Mouse (Mus musculus) cortical plate, adult 2 months (tissue): Measurements from ENCODE around the gene 9630041A04Rik. TPM values are rescaled to one million over a fixed set of nuclear protein-coding genes. Genes with fewer than 3 reads are reported as not detected.

ENCODE experiments used
- H3K27ac ChIP-seq: fragments of 200-500 bp; 2 replicates; pipeline ENCODE4 v1.5.1; 2012; ENCODE audit warnings: low read length, control low read depth, inconsistent platforms; ENCODE audit not compliant: insufficient read depth
- H3K4me1 ChIP-seq: fragments of 200-500 bp; 2 replicates; pipeline ENCODE4 v1.6.1; 2011; ENCODE audit warnings: low read length; ENCODE audit not compliant: control insufficient read depth, insufficient read depth
- H3K4me3 ChIP-seq: fragments of 200-500 bp; 2 replicates; pipeline ENCODE4 v1.5.1; 2011; ENCODE audit warnings: mild to moderate bottlenecking, low read length, control low read depth; ENCODE audit not compliant: insufficient read depth
- CTCF ChIP-seq: fragments of 200-500 bp; IDR thresholded peaks from 2 replicates; pipeline ENCODE4 v1.5.1; 2011; ENCODE audit warnings: mild to moderate bottlenecking, control low read depth, low read length; ENCODE audit not compliant: insufficient read depth; ENCODE audit errors: extremely low read depth
- POLR2A ChIP-seq: fragments of 200-500 bp; IDR thresholded peaks from 2 replicates; pipeline ENCODE4 v1.6.1; 2011; ENCODE audit warnings: mild to moderate bottlenecking, low read length, control low read depth; ENCODE audit not compliant: insufficient read depth; ENCODE audit errors: extremely low read depth
- polyA plus RNA-seq: library from polyadenylated mRNA; depleted of rRNA; stranded (reverse); fragments of >200 nt; gene quantifications from 2 replicates; pipeline ENCODE4 v1.2.3, GENCODE M21; 2012

9630041A04Rik gene
- polyA plus RNA-seq, 1 experiment, result not detected

DNA sequence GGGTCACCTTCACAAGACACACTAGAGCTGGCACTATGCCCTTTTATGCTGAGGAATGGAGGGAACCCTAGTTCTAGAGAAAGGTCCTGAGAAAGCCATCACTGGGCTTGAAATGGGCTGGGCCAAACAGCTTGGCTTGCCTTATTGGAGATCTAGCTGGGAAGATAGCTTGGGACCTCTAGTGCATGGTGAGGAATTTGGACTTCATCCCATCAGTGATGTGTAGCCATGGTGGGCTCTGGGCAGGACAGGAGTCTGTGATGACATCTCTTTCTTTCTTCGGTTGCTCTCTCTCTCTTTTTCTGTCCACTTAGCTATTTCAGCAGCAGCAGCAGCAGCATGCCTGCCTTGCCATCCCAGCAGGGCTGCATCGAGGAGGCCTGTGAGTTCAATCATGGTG lies 53.4 kb downstream of the 9630041A04Rik start:
- peaks cover 2% of the 10 kb centered on the region; the same call in 1 of the 2 replicates for H3K4me1 ChIP-seq
- H3K4me3 ChIP-seq, result no peak overlapping the region
- no peak overlapping the region for H3K27ac ChIP-seq
- TF ChIP-seq POLR2A, result no peak
- TF ChIP-seq CTCF, result no peak

DNA sequence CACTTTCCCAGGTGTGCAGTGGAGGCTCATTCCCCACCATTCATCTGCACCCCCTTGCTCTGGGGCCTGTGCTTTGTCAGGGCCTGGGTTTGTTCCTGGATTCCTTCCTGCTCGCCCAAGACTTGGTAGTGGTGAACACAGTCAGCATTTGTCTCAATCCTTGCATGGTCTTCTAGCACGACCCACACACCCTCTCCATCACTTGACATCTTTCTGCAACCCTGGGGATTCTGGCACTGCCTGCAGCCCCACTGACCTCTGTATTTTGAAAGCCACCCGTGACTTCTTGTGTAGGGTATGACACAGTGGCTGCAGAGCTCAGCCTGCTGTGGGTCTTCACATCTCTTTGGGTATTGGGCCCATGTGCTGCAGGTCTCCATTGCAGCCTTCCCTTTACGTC lies 57.1 kb downstream of the 9630041A04Rik start:
- Histone ChIP-seq H3K4me1 (peaks cover 2% of the 10 kb centered on the region; the same call in 1 of the 2 replicates), H3K27ac (no peak overlapping the region), H3K4me3 (no peak overlapping the region)
- TF ChIP-seq POLR2A (no peak), CTCF (no peak)

DNA sequence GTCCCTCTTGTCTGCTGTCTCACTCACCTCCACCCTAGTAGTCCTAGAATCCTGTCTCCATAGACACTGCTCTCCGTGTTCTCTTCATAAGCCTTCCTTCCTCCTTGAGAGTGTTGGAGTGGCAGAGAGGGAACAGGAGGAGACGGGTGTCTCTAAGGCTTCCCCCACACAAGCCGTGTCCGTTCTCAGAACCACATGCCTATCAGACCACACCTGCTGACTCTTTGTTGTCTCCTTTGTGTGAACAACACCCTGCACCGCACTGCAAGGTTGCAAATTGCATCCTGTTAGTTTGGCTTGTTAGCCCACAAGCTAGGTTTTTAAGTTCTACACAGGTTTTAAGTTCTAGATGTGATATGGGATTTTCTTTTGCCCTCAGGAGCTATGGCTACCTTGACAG lies 57.7 kb downstream of the 9630041A04Rik start:
- peaks cover 2% of the 10 kb centered on the region; the same call in 1 of the 2 replicates for H3K4me1 ChIP-seq
- H3K27ac ChIP-seq, result no peak overlapping the region
- no peak for TF ChIP-seq CTCF
- no peak for TF ChIP-seq POLR2A
- no peak overlapping the region for H3K4me3 ChIP-seq

DNA sequence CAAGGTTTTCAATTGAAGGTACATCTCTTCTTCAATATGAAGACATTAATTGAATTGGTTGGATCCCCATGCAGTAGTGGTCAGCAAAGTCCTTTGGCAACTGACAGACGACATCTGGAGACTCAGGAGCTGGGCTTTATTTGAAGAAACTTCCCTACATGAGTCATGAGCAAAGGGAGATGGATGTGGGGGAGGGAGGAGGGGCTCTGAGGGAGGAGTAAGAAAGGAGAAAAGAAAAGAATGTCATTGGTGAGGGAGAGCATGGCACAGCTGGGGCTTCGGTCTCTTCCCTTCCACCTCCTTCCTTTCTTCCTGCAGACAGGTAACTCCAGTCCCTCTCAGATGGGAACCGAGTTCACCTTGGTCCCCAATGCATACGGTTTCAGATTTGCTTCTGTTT lies 61.2 kb downstream of the 9630041A04Rik start:
- TF ChIP-seq CTCF (no peak), POLR2A (no peak)
- Histone ChIP-seq H3K4me1 (peaks cover 2% of the 10 kb centered on the region; the same call in 1 of the 2 replicates), H3K4me3 (no peak overlapping the region), H3K27ac (no peak overlapping the region)

DNA sequence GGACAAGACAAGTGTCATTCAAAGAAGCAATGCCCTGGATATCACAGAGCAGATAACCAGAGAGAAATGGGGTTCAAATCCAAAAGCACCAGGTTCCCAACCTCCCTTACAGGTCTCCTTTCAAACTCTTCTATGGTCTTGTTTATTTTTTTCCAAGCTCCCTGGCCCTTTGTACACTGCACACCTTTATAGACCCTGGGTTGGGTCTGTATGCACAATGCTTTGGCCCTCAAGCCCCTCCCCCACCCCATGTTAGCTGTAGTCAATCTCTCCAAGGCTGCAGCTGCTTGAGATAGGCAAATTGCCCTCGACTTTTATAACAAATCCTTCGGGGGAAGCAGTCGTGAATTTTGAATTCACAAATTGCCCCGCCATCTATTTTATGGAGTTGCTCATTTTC lies 63.2 kb downstream of the 9630041A04Rik start:
- Histone ChIP-seq H3K4me1 (no peaks in the 10 kb centered on the region), H3K4me3 (no peak overlapping the region), H3K27ac (no peak overlapping the region)
- no peak for TF ChIP-seq CTCF
- no peak for TF ChIP-seq POLR2A

DNA sequence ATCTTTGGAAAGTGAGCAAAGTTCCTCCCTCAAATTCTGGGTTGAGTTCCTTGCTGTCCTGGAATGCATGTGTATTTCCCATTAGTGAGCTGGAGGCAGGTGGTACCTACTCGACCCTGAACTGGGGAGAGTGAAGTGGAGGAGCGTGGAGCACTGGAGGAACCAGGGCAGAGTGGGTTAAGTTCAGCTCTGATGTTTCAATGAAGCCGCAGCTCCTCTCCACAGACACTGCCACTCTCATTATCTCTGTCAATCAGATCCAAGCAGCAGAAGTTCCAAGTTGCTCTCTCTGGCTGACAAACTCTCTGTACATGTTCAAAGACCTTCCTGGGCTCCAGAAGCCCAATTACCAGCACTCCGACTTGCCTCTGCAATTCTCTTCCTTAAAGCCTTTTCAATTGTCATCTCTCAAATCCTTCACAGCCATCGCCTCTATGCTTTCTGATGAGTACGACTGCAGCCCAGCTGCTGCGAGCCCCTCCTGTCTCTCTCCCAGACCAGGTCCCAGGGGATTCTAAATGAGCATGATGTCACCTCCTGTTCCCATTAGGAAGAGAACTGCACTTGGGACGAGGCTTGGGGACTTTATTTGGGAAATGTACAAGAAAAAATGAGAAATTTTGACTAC lies 72.4 kb downstream of the 9630041A04Rik start:
- no peak for TF ChIP-seq POLR2A
- no peak for TF ChIP-seq CTCF
- no peak overlapping the region for H3K27ac ChIP-seq
- H3K4me1 ChIP-seq, result no peaks in the 10 kb centered on the region

DNA sequence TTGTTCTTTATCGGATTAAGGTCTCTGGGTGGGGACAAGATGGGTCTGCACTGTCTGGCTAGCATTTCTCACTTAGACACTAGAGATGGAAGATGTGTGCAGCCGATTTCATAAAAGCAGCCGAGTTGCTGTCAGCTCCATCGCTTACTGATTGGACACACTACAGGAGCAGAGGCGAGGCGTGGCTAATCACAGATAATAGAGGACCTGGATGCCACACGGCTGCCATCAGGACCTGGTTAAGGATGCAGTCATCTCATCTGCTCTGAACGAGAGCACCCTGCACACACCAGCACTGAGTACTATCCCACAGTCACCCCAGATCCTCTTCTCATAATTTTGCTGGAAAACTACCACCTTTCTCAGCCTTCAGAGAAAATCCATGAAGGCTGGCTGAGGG lies 73.2 kb downstream of the 9630041A04Rik start:
- TF ChIP-seq CTCF (no peak), POLR2A (no peak)
- Histone ChIP-seq H3K4me3 (no peak overlapping the region), H3K27ac (no peak overlapping the region), H3K4me1 (no peaks in the 10 kb centered on the region)

More for the DNA sequence above, 72.4 kb downstream of the 9630041A04Rik start:
- no peak overlapping the region for H3K4me3 ChIP-seq

DNA sequence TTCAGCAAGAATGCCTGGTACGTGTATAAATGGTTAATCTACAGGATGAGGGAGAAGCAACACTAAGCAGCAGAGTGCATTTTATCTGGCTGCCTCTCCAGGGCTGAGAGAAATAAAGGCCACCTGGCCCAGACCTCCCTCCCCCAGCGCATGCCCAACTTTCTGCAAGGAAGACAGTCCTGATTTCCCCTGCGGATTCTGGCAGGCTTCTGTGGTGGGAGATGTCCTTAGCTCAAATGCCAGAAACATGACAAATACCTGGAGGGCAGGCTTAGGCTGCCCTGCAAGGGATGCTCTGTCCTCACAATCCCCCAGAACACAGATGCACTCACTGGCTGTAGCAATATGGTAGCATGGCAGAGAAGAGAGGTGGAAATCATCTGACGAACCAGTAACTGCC lies 76.4 kb downstream of the 9630041A04Rik start:
- TF ChIP-seq CTCF (no peak), POLR2A (no peak)
- no peak overlapping the region for H3K27ac ChIP-seq
- no peaks in the 10 kb centered on the region; the same call in 1 of the 2 replicates for H3K4me1 ChIP-seq
- H3K4me3 ChIP-seq, result no peak overlapping the region

DNA sequence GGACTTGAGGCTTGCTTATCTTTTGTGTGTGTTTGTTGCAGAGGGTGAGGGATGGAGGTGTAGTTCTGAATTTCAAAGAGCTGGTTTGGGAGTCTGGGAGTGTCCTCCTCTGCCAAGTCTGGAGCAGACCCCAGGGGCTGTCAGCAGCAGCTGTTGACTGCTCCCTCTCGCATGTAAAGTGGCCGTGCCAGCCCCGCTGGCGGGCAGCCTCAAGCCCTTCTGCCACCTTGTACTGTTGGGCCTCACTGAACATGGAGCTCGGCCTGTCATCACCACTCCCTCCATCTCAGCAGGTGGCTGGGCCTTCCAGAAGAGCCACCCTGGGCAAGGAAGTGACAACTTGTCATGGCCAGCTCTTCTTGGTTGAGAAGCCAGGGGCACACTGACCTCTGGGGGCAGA lies 77.4 kb downstream of the 9630041A04Rik start:
- TF ChIP-seq CTCF (no peak), POLR2A (no peak)

DNA sequence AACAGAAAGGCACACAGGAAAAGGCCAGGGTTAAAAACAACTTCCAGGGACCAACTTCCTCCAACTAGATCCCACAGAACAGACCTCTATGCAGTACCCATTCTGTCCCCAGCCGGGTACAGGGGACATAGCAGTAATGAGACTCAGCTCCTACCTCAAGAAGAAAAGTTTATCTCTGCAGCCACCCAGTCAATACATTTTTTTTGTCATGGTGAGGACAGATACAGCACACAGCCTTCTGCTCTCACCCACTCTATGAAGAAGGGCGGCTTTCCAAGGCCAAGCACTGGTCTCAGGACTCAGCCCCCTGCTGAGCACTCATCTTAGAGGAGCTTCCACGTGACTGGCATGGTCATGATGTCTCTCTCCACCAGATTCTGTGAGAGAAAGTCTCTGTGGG lies 78.5 kb downstream of the 9630041A04Rik start:
- H3K4me3 ChIP-seq, result no peak overlapping the region
- TF ChIP-seq CTCF, result no peak
- TF ChIP-seq POLR2A, result no peak
- no peak overlapping the region for H3K27ac ChIP-seq
- H3K4me1 ChIP-seq, result no peaks in the 10 kb centered on the region; the same call in 1 of the 2 replicates

More for the DNA sequence above, 77.4 kb downstream of the 9630041A04Rik start:
- Histone ChIP-seq H3K4me1 (no peaks in the 10 kb centered on the region; the same call in 1 of the 2 replicates), H3K4me3 (no peak overlapping the region), H3K27ac (no peak overlapping the region)
